8 mouse cellular contexts compared by ENCODE assay signal in the genomic region with DNA sequence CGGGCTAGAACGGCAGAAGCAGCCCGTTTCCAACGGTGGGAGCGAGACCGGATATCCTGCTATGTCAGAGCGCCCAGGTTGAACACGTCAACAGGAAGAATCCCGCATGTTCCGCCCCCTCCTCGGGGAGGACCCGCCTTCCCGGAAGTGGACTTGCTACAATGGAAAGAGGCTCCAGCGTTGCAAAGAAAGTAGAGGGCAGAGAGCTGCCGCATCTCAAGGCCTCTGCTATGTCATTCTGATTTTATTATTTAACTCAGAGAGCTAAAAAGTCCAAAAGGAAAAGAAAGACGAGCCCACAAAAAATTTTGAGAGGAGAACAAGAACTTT. TPM values are rescaled to one million over a fixed set of nuclear protein-coding genes. Genes with fewer than 3 reads are reported as not detected.
A peak's percentile ranks its signal among the peaks of the same experiment; 100 is the strongest.
DNase-seq lines count a peak whose midpoint lies in the region; ATAC-seq and TF ChIP-seq lines count a peak whose summit lies in the region.

A gene (minus strand): TSS at position 68 of the 330 bp plus-strand sequence.

- no peak for TF ChIP-seq CTCF in C2C12 (IDR thresholded peaks at IDR 0.05; ENCODE audit: control insufficient read depth, insufficient read depth, insufficient read length)
- no peak for TF ChIP-seq CTCF in brain, embryonic 14.5 days (IDR thresholded peaks at IDR 0.05; ENCODE audit: borderline replicate concordance, extremely low read depth, insufficient read depth, insufficient read length)
- no peak for TF ChIP-seq CTCF in liver, adult 2 months (IDR thresholded peaks at IDR 0.05; ENCODE audit: low read depth, low read length)

- H3K4me3 ChIP-seq in C2C12 (ENCODE audit: insufficient read depth, poor library complexity, severe bottlenecking) (peak within 1 kb of the TSS; percentile 78), myocyte (peak within 1 kb of the TSS; percentile 57)
- peak within 1 kb of the TSS; percentile 81 for H3K4me3 ChIP-seq in erythroblast, embryonic 14.5 days (replicated peaks)
- H3K4me3 ChIP-seq in heart, embryonic 11.5 days (ENCODE audit: low read depth, low read length), result peak within 1 kb of the TSS; percentile 90
- H3K4me3 ChIP-seq in kidney, embryonic 16.5 days (ENCODE audit: low read length), result peak within 1 kb of the TSS; percentile 80
- peak within 1 kb of the TSS; percentile 98 for H3K4me3 ChIP-seq in liver, adult 2 months (ENCODE audit: insufficient read depth, low read depth, low read length)

- under 1% methylated on average over 16 of the region's 16 CpGs for WGBS in heart, embryonic 11.5 days (ENCODE audit: insufficient replicate concordance)
- WGBS in kidney, embryonic 16.5 days, result under 1% methylated on average over 16 of the region's 16 CpGs
- WGBS in liver, adult 2 months, result under 1% methylated on average over 16 of the region's 16 CpGs

- peaks cover 29% of the 10 kb centered on the region for H3K79me3 ChIP-seq in C2C12 (ENCODE audit: low read depth)

- peak; percentile 95 for ATAC-seq in heart, embryonic 11.5 days (replicated peaks; ENCODE audit: insufficient number of reproducible peaks, low FRiP score, low TSS enrichment)
- ATAC-seq in kidney, embryonic 16.5 days (ENCODE audit: low FRiP score, low TSS enrichment), result peak; percentile 99

- H3K9me3 ChIP-seq in erythroblast, embryonic 14.5 days (ENCODE audit: control insufficient read depth, low read length), result no peaks in the 10 kb centered on the region
- H3K9me3 ChIP-seq in heart, embryonic 11.5 days (replicated peaks; ENCODE audit: control insufficient read depth, low read length), result no peaks in the 10 kb centered on the region
- 0 out of 2 replicates have a peak, but pooled peaks cover 3% of the 10 kb centered on the region for H3K9me3 ChIP-seq in kidney, embryonic 16.5 days (ENCODE audit: low read length)

- peak; percentile 78; the same call in 1 of the 2 replicates for TF ChIP-seq POLR2A in brain, embryonic 14.5 days (IDR thresholded peaks at IDR 0.05; ENCODE audit: borderline replicate concordance, extremely low read depth, insufficient read depth, insufficient read length, poor library complexity, severe bottlenecking)
- peak; percentile 83 for TF ChIP-seq POLR2A in liver, adult 2 months (IDR thresholded peaks at IDR 0.05; ENCODE audit: extremely low read depth, insufficient read depth, low read length)
- peak; percentile 96 for TF ChIP-seq POLR2A in myocyte (IDR thresholded peaks at IDR 0.05; ENCODE audit: insufficient read length, low read depth)

- peak; percentile 98 for DNase-seq in brain, embryonic 14.5 days (ENCODE audit: low read depth)
- DNase-seq in liver, adult 2 months (ENCODE audit: extremely low read depth, low read depth, low spot score), result peak; percentile 85
- peak; percentile 92 for DNase-seq in splenic B cell, adult 2 months (ENCODE audit: low read depth, low spot score)

- H3ac ChIP-seq in C2C12 (ENCODE audit: control insufficient read depth, insufficient read length, low read depth), result peak within 1 kb of the TSS; percentile 79
- H3ac ChIP-seq in myocyte (ENCODE audit: control insufficient read depth, insufficient read length), result peak within 1 kb of the TSS; percentile 43

- peaks cover 22% of the 10 kb centered on the region for H3K4me1 ChIP-seq in erythroblast, embryonic 14.5 days (ENCODE audit: control insufficient read depth)
- peaks cover 4% of the 10 kb centered on the region; the same call in 1 of the 2 replicates for H3K4me1 ChIP-seq in heart, embryonic 11.5 days (ENCODE audit: control insufficient read depth, insufficient read depth, low read length)
- peaks cover 11% of the 10 kb centered on the region for H3K4me1 ChIP-seq in kidney, embryonic 16.5 days (ENCODE audit: insufficient read depth, low read length)
- peaks cover 3% of the 10 kb centered on the region for H3K4me1 ChIP-seq in liver, adult 2 months (ENCODE audit: control insufficient read depth, insufficient read depth, low read length)

- H3K79me2 ChIP-seq in C2C12 (ENCODE audit: control insufficient read depth, insufficient read depth) (peaks cover 41% of the 10 kb centered on the region), myocyte (ENCODE audit: control insufficient read depth, insufficient read depth) (peaks cover 35% of the 10 kb centered on the region)
- peaks cover 7% of the 10 kb centered on the region; the same call in 1 of the 2 replicates for H3K79me2 ChIP-seq in liver, adult 2 months (ENCODE audit: control insufficient read depth, insufficient read depth, low read length)

- H3K36me3 ChIP-seq in C2C12 (ENCODE audit: control insufficient read depth, insufficient read depth) (peaks cover 29% of the 10 kb centered on the region), myocyte (ENCODE audit: control insufficient read depth, insufficient read depth) (peaks cover 22% of the 10 kb centered on the region)
- peaks cover 34% of the 10 kb centered on the region for H3K36me3 ChIP-seq in erythroblast, embryonic 14.5 days (ENCODE audit: control insufficient read depth)
- H3K36me3 ChIP-seq in heart, embryonic 11.5 days (ENCODE audit: control insufficient read depth, insufficient read depth, low read length), result peaks cover 7% of the 10 kb centered on the region; the same call in 1 of the 2 replicates
- peaks cover 21% of the 10 kb centered on the region for H3K36me3 ChIP-seq in kidney, embryonic 16.5 days (ENCODE audit: insufficient read depth, low read length)
- peaks cover 17% of the 10 kb centered on the region for H3K36me3 ChIP-seq in liver, adult 2 months (ENCODE audit: control insufficient read depth, insufficient read depth, low read length)
- peaks cover 11% of the 10 kb centered on the region; the same call in 1 of the 2 replicates for H3K36me3 ChIP-seq in splenic B cell, adult 2 months (ENCODE audit: control insufficient read depth, insufficient read depth, low read length, poor library complexity, severe bottlenecking)

- peak within 1 kb of the TSS; percentile 95 for H3K9ac ChIP-seq in heart, embryonic 11.5 days (ENCODE audit: low read depth, low read length)
- H3K9ac ChIP-seq in kidney, embryonic 16.5 days (replicated peaks; ENCODE audit: low read length), result peak within 1 kb of the TSS; percentile 90
- peak within 1 kb of the TSS; percentile 98 for H3K9ac ChIP-seq in liver, adult 2 months (ENCODE audit: low read depth, low read length)

- H3K4me2 ChIP-seq in heart, embryonic 11.5 days, result peak within 1 kb of the TSS; percentile 89
- H3K4me2 ChIP-seq in kidney, embryonic 16.5 days (replicated peaks; ENCODE audit: low read depth, low read length), result peak within 1 kb of the TSS; percentile 79
- H3K4me2 ChIP-seq in myocyte (ENCODE audit: low read depth), result peak within 1 kb of the TSS; percentile 85

- no peaks in the 10 kb centered on the region for H3K27me3 ChIP-seq in C2C12 (ENCODE audit: control insufficient read depth, insufficient read depth, insufficient read length)
- H3K27me3 ChIP-seq in erythroblast, embryonic 14.5 days (ENCODE audit: control insufficient read depth), result no peaks in the 10 kb centered on the region; the same call in 1 of the 2 replicates
- H3K27me3 ChIP-seq in heart, embryonic 11.5 days (ENCODE audit: control insufficient read depth, insufficient read depth, low read length), result no peaks in the 10 kb centered on the region
- no peaks in the 10 kb centered on the region for H3K27me3 ChIP-seq in kidney, embryonic 16.5 days (ENCODE audit: insufficient read depth, low read length)
- H3K27me3 ChIP-seq in liver, adult 2 months (ENCODE audit: control insufficient read depth, insufficient read depth, low read length), result no peaks in the 10 kb centered on the region
- H3K27me3 ChIP-seq in myocyte (ENCODE audit: control insufficient read depth, insufficient read depth, insufficient read length), result no peaks in the 10 kb centered on the region
- no peaks in the 10 kb centered on the region for H3K27me3 ChIP-seq in splenic B cell, adult 2 months (ENCODE audit: control insufficient read depth, insufficient read depth, low read length, poor library complexity, severe bottlenecking)

- peak within 1 kb of the TSS; percentile 66; the same call in 1 of the 2 replicates for H3K27ac ChIP-seq in heart, embryonic 11.5 days (ENCODE audit: low read depth, low read length)
- H3K27ac ChIP-seq in kidney, embryonic 16.5 days (ENCODE audit: low read length), result peak within 1 kb of the TSS; percentile 68
- peak within 1 kb of the TSS; percentile 81 for H3K27ac ChIP-seq in liver, adult 2 months (replicated peaks; ENCODE audit: insufficient read depth, low read depth, low read length)

TF ChIP-seq in C2C12, 6 proteins besides CTCF, POLR2A, EP300 and RAD21:
- TF ChIP-seq CEBPB (IDR thresholded peaks at IDR 0.05; ENCODE audit: low read depth), result no peak
- no peak for TF ChIP-seq MYOG (IDR thresholded peaks at IDR 0.05; ENCODE audit: control insufficient read depth, extremely low read depth, insufficient read length)
- no peak for TF ChIP-seq MYOD1 (IDR thresholded peaks at IDR 0.05; ENCODE audit: control insufficient read depth, insufficient read length, low read depth)
- TF ChIP-seq FOSL1 (IDR thresholded peaks at IDR 0.05; ENCODE audit: insufficient read depth, low read length, poor library complexity, severe bottlenecking), result no peak
- TF ChIP-seq USF1 (IDR thresholded peaks at IDR 0.05; ENCODE audit: low read depth), result no peak
- no peak for TF ChIP-seq MAX (IDR thresholded peaks at IDR 0.05)

TF ChIP-seq in myocyte, 11 proteins besides CTCF, POLR2A, EP300 and RAD21:
- no peak for TF ChIP-seq E2F4 (IDR thresholded peaks at IDR 0.05; ENCODE audit: insufficient read depth)
- peak; percentile 93 for TF ChIP-seq POLR2AphosphoS2 (IDR thresholded peaks at IDR 0.05; ENCODE audit: insufficient read length, low read depth)

RNA-seq across cellular contexts. Expression of the gene that starts here (rescaled TPM):
- polyA plus RNA-seq in C2C12 (2012; fragmentation: generic; extraction: Trizol) (22.2 TPM), myocyte (2012; fragmentation: generic; extraction: Trizol) (31.4 TPM)
- polyA plus RNA-seq in brain, embryonic 14.5 days (2012; rRNA removed), result 57.4 and 60.7 TPM in 2 replicates
- polyA plus RNA-seq in erythroblast, embryonic 14.5 days (2012), result 0.26 and 0.91 TPM in 2 replicates
- polyA plus RNA-seq in heart, embryonic 11.5 days (2014; fragmentation: Nextera tagmentation; extraction: Ambion mirVana), result 49.8 and 53.4 TPM in 2 replicates
- polyA plus RNA-seq in kidney, embryonic 16.5 days (2015; fragmentation: Nextera tagmentation; extraction: Ambion mirVana), result 74.0 and 75.1 TPM in 2 replicates
- 21.0 and 26.0 TPM in 2 replicates for total RNA-seq in liver, adult 2 months (2014; rRNA removed)
- polyA plus RNA-seq in liver, adult 2 months (2012; rRNA removed), result 6.2 and 9.2 TPM in 2 replicates

Comparison
In these comparisons a context has a peak if more than half of its experiments do, and no peak if none do; other contexts are left out.
1. Peak in every context shown above with its lines: DNase-seq, ATAC-seq, H3K4me3 ChIP-seq and H3K27ac ChIP-seq.